Mouse (Mus musculus): ENCODE data around the gene Serpinb9. TPM values are rescaled to one million over a fixed set of nuclear protein-coding genes. Genes with fewer than 3 reads are reported as not detected.
A peak's percentile ranks its signal among the peaks of the same experiment; 100 is the strongest.
"Not testable (repeated sequence)": the region's sequence is repeated elsewhere in the genome, so short reads cannot be mapped to it uniquely, and the experiment has no call there.

Serpinb9 gene
- 11.6 and 15.0 TPM in 2 replicates for polyA plus RNA-seq (2011; ENCODE audit: insufficient read length, low read depth, missing spikeins)

DNA sequence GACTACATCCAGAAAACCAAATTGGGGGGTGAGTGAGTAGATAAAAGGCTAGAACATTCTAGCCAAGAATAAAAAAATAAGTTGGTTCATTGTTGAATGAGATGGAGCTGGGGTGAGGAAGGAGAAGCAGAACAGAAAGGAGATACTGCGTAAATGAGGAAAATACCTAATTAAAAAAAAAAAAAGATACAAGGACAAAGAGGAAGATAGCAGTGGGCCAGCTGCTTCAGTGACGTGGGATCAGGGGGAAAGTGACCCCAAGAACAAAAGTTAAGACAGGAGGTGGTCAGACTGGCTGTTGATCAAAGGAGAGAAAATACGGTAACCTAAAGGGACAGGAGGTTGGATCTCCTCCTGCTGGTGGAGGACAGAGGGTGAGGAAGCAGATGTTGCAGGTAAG, at the start of gene Serpinb9:
Gene Serpinb9 (plus strand): TSS at position 301 of the 400 bp plus-strand sequence.
- Histone ChIP-seq H3K4me1 (ENCODE audit: control insufficient read depth, insufficient read depth, low read length) (peaks cover 4% of the 10 kb centered on the region), H3K4me3 (ENCODE audit: insufficient read depth, low read length) (peak within 1 kb of the TSS; percentile 9; the same call in 1 of the 2 replicates), H3K27ac (ENCODE audit: insufficient read depth, low read length) (peak within 1 kb of the TSS; percentile 69)
- TF ChIP-seq CTCF (IDR thresholded peaks at IDR 0.05; ENCODE audit: borderline replicate concordance, insufficient read depth, low read length), result no peak
- no peak for TF ChIP-seq POLR2A (IDR thresholded peaks at IDR 0.05; ENCODE audit: low read depth, low read length)

DNA sequence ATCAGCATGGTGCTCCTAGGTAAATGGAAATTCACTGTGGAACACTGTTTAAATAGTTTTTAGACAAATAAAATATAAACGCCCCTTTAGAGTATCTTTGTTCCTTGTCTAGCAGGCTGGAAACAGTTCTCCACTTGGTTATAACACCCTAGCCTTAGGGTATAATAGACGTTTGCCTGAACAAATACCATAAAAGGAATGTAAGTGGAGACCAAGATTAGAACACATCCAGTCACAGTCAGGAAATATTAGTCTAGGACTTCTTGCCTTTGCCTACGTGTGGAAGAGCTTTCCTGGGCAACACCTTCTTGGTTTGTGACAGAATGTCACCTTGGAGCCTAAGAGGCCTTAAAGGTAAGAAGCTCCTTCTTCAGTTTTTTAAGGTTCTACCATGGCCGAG, 46.5 kb upstream of the Serpinb9 start:
- Histone ChIP-seq H3K27ac (ENCODE audit: insufficient read depth, low read length) (no peak overlapping the region), H3K4me1 (ENCODE audit: control insufficient read depth, insufficient read depth, low read length) (no peaks in the 10 kb centered on the region; the same call in 1 of the 2 replicates), H3K4me3 (ENCODE audit: insufficient read depth, low read length) (no peak overlapping the region)
- TF ChIP-seq POLR2A (IDR thresholded peaks at IDR 0.05; ENCODE audit: low read depth, low read length) (no peak), CTCF (IDR thresholded peaks at IDR 0.05; ENCODE audit: borderline replicate concordance, insufficient read depth, low read length) (no peak)

DNA sequence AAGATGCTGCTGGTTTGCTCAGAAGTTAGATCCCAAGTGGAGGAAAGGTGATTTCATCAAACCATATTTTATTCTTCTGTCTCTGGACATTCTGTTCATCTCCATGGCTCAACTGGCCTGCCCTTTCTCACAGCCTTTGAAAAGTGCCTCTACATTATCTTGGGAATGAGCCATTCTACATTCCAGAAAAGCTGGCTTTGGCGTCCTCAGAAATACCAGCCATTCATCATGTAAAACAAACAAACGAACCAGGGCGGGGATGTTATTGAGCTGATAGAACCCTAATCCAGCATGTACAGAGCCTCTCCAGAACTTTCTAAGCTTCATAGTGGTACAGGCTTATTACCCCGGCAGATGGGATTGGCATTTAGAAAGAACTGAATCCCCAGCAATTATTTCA, 45.1 kb upstream of the Serpinb9 start:
- no peak for TF ChIP-seq POLR2A (IDR thresholded peaks at IDR 0.05; ENCODE audit: low read depth, low read length)
- TF ChIP-seq CTCF (IDR thresholded peaks at IDR 0.05; ENCODE audit: borderline replicate concordance, insufficient read depth, low read length), result no peak
- no peak overlapping the region for H3K27ac ChIP-seq (ENCODE audit: insufficient read depth, low read length)

GRCm38 (mm10) chr13:32958521-32958920, 44.5 kb upstream of the Serpinb9 start:
- H3K27ac ChIP-seq (ENCODE audit: insufficient read depth, low read length); H3K4me1 ChIP-seq (ENCODE audit: control insufficient read depth, insufficient read depth, low read length); H3K4me3 ChIP-seq (ENCODE audit: insufficient read depth, low read length): not testable (repeated sequence)

More for the DNA sequence above, 45.1 kb upstream of the Serpinb9 start:
- Histone ChIP-seq H3K4me1 (ENCODE audit: control insufficient read depth, insufficient read depth, low read length) (no peaks in the 10 kb centered on the region; the same call in 1 of the 2 replicates), H3K4me3 (ENCODE audit: insufficient read depth, low read length) (no peak overlapping the region)

- Histone ChIP-seq H3K4me3 (ENCODE audit: insufficient read depth, low read length) (no peak overlapping the region), H3K4me1 (ENCODE audit: control insufficient read depth, insufficient read depth, low read length) (peaks cover 17% of the 10 kb centered on the region), H3K27ac (ENCODE audit: insufficient read depth, low read length) (peak overlapping the region; percentile 76)
- TF ChIP-seq CTCF (IDR thresholded peaks at IDR 0.05; ENCODE audit: borderline replicate concordance, insufficient read depth, low read length), result no peak
- no peak for TF ChIP-seq POLR2A (IDR thresholded peaks at IDR 0.05; ENCODE audit: low read depth, low read length)
These were observed 38.9 kb upstream of the Serpinb9 start for GRCm38 (mm10) chr13:32963990-32964753.

GRCm38 (mm10) chr13:32964989-32965811, 37.9 kb upstream of the Serpinb9 start, which contains the start of gene Serpinb6b:
Gene Serpinb6b, plus strand, starts transcription at chr13:32965209.
- peak within 1 kb of the TSS; percentile 76 for H3K27ac ChIP-seq (ENCODE audit: insufficient read depth, low read length)
- peaks cover 17% of the 10 kb centered on the region for H3K4me1 ChIP-seq (ENCODE audit: control insufficient read depth, insufficient read depth, low read length)
- TF ChIP-seq POLR2A (IDR thresholded peaks at IDR 0.05; ENCODE audit: low read depth, low read length) (no peak), CTCF (IDR thresholded peaks at IDR 0.05; ENCODE audit: borderline replicate concordance, insufficient read depth, low read length) (no peak)
- no peak within 1 kb of the TSS for H3K4me3 ChIP-seq (ENCODE audit: insufficient read depth, low read length)

DNA sequence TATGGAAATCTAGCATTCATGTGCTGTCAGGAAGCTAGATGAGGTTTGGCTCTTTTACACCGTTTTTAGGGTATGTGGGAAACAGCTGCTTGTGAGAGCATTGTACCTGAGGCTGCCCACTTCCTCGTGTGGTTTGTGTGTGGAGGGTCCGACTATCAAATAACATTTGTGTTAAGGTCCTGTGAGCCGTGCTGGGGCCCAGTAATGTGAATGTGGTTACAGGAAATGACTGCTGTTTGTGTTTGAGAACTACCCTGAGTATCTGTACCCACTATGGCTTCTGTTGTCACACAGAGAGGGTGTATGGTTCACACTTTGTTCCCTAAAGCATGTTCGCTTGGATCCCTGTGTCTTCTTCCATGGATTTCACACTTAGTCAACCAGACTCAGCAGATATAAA, 36.9 kb upstream of the Serpinb9 start:
- Histone ChIP-seq H3K4me3 (ENCODE audit: insufficient read depth, low read length) (no peak overlapping the region), H3K4me1 (ENCODE audit: control insufficient read depth, insufficient read depth, low read length) (peaks cover 17% of the 10 kb centered on the region), H3K27ac (ENCODE audit: insufficient read depth, low read length) (no peak overlapping the region)
- TF ChIP-seq CTCF (IDR thresholded peaks at IDR 0.05; ENCODE audit: borderline replicate concordance, insufficient read depth, low read length) (no peak), POLR2A (IDR thresholded peaks at IDR 0.05; ENCODE audit: low read depth, low read length) (no peak)

DNA sequence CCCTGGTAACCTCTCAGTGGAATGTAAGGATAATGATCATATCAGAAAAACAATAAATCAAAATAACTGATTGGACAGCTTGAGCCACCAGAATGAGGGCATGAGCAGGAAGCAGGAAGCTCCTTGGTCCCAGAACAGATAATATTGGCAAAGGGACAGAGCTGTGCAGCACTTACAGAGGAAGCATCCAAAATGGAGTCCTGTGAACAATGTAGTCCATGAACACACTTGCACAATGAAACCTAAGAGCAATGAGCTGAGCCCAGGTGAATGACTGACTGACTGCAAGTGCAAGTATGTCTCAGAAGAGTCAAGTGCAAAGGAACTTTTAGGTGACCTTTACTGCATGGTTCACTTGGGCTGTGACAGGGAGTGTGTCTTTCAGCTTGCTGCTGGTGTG, 35.8 kb upstream of the Serpinb9 start:
- H3K4me1 ChIP-seq (ENCODE audit: control insufficient read depth, insufficient read depth, low read length), result peaks cover 17% of the 10 kb centered on the region
- no peak for TF ChIP-seq CTCF (IDR thresholded peaks at IDR 0.05; ENCODE audit: borderline replicate concordance, insufficient read depth, low read length)
- TF ChIP-seq POLR2A (IDR thresholded peaks at IDR 0.05; ENCODE audit: low read depth, low read length), result no peak
- H3K27ac ChIP-seq (ENCODE audit: insufficient read depth, low read length), result no peak overlapping the region
- H3K4me3 ChIP-seq (ENCODE audit: insufficient read depth, low read length), result no peak overlapping the region

- no peak for TF ChIP-seq CTCF (IDR thresholded peaks at IDR 0.05; ENCODE audit: borderline replicate concordance, insufficient read depth, low read length)
- no peak for TF ChIP-seq POLR2A (IDR thresholded peaks at IDR 0.05; ENCODE audit: low read depth, low read length)
- Histone ChIP-seq H3K4me1 (ENCODE audit: control insufficient read depth, insufficient read depth, low read length) (peaks cover 17% of the 10 kb centered on the region), H3K4me3 (ENCODE audit: insufficient read depth, low read length) (no peak overlapping the region), H3K27ac (ENCODE audit: insufficient read depth, low read length) (no peak overlapping the region)
These were observed 34.6 kb upstream of the Serpinb9 start for GRCm38 (mm10) chr13:32968353-32968984.
